Mouse (Mus musculus) MEL (cell line): ENCODE results near the gene Ccdc162.

Source experiments
- BHLHE40 ChIP-seq: IDR thresholded peaks from 2 replicates; pipeline ENCODE4 v1.6.1; 2012; ENCODE audit warnings: low read depth, mild to moderate bottlenecking, inconsistent platforms, low read length, improper control_type of control experiment, borderline replicate concordance
- CTCF ChIP-seq, 3 experiments: IDR thresholded peaks in 2 of 3; conservative IDR thresholded peaks in 1 of 3; 2 replicates each; pipeline ENCODE4 v1.5.1; 2011 to 2012; ENCODE audit warnings: low read length in 3 of 3, low read depth in 2 of 3, mild to moderate bottlenecking in 2 of 3, improper control_type of control experiment in 1 of 3, inconsistent platforms in 1 of 3, mixed read lengths in 1 of 3, moderate library complexity in 1 of 3; ENCODE audit not compliant: control insufficient read depth in 1 of 3, insufficient read depth in 1 of 3, poor library complexity in 1 of 3, severe bottlenecking in 1 of 3
- EP300 ChIP-seq, 2 experiments: IDR thresholded peaks; 2 replicates each; pipeline ENCODE4 v1.6.1; 2011; ENCODE audit warnings: improper control_type of control experiment in 2 of 2, low read length in 2 of 2, low read depth in 1 of 2, mild to moderate bottlenecking in 1 of 2
- POLR2A ChIP-seq, 2 experiments: IDR thresholded peaks; 2 replicates each; pipeline ENCODE4 v1.6.1; 2011 to 2012; ENCODE audit warnings: low read length in 2 of 2, mild to moderate bottlenecking in 2 of 2, control low read depth in 1 of 2, improper control_type of control experiment in 1 of 2, low read depth in 1 of 2, moderate library complexity in 1 of 2; ENCODE audit not compliant: control insufficient read depth in 1 of 2, insufficient read depth in 1 of 2, poor library complexity in 1 of 2

DNA sequence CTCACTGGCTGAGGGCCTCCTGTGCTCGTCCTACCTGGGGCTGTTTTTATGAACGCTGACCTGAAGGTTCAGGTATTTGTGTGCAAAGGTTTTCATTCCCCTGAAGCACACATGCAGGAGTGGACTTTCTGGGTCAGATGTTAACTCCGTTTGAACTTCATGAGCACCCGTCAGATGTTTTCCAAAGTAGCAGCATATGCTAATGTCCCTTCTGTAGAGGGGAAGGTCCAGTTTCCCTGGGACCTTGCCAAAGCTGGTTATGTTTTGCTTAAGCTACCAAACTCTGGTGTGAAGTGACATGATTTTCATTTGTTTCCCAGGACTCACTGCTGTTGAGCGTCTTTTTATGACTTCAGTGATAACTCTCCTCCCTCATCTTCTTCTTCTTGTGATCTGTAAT is 16.8 kb downstream of the Ccdc162 start:
- TF ChIP-seq CTCF (IDR thresholded peaks at IDR 0.05 in 2 of 3, conservative IDR thresholded peaks at IDR 0.05 in 1 of 3; ENCODE audit: control insufficient read depth in 1 of 3, insufficient read depth in 1 of 3, low read depth in 2 of 3, low read length in 3 of 3, poor library complexity in 1 of 3, severe bottlenecking in 1 of 3), result no peak
- no peak for TF ChIP-seq POLR2A (IDR thresholded peaks at IDR 0.05; ENCODE audit: control insufficient read depth in 1 of 2, insufficient read depth in 1 of 2, low read depth in 1 of 2, low read length in 2 of 2, poor library complexity in 1 of 2)
- no peak for TF ChIP-seq BHLHE40
- no peak for TF ChIP-seq EP300 (IDR thresholded peaks at IDR 0.05; ENCODE audit: low read depth in 1 of 2, low read length in 2 of 2)
